Mouse (Mus musculus) embryonic fibroblast, embryonic 13.5 days (primary cell): Measurements from ENCODE around the gene Ttll5. TPM values are rescaled to one million over a fixed set of nuclear protein-coding genes. Genes with fewer than 3 reads are reported as not detected.

Experiments used
- H3K27ac ChIP-seq: 2 replicates; pipeline ENCODE4 v1.5.1; 2012; ENCODE audit warnings: low read length, control low read depth, inconsistent platforms; ENCODE audit not compliant: insufficient read depth
- H3K4me1 ChIP-seq: 2 replicates; pipeline ENCODE4 v1.6.1; 2011; ENCODE audit warnings: low read length; ENCODE audit not compliant: control insufficient read depth, insufficient read depth
- H3K4me3 ChIP-seq: 2 replicates; pipeline ENCODE4 v1.5.1; 2011; ENCODE audit warnings: mild to moderate bottlenecking, control low read depth, low read length; ENCODE audit not compliant: insufficient read depth
- CTCF ChIP-seq: IDR thresholded peaks from 2 replicates; pipeline ENCODE4 v1.5.1; 2011; ENCODE audit warnings: mild to moderate bottlenecking, control low read depth, low read length, moderate library complexity, borderline replicate concordance; ENCODE audit not compliant: insufficient read depth
- POLR2A ChIP-seq: IDR thresholded peaks from 2 replicates; pipeline ENCODE4 v1.6.1; 2011; ENCODE audit warnings: low read depth, mild to moderate bottlenecking, control low read depth, low read length, moderate library complexity
- polyA plus RNA-seq: library from polyadenylated mRNA; stranded (reverse); fragments of >200 nt; gene quantifications from 2 replicates; pipeline ENCODE4 v1.2.4, GENCODE M21; 2011; ENCODE audit warnings: low read depth; ENCODE audit not compliant: missing spikeins, insufficient read length

Gene Ttll5
- polyA plus RNA-seq, 1 experiment, result 23.0 TPM

- TF ChIP-seq CTCF, result no peak
- Histone ChIP-seq H3K4me3 (no peak overlapping the region), H3K4me1 (no peaks in the 10 kb centered on the region), H3K27ac (no peak overlapping the region)
Measured at GRCm38 (mm10) chr12:85834543-85834942, 10.1 kb downstream of the Ttll5 start.

DNA sequence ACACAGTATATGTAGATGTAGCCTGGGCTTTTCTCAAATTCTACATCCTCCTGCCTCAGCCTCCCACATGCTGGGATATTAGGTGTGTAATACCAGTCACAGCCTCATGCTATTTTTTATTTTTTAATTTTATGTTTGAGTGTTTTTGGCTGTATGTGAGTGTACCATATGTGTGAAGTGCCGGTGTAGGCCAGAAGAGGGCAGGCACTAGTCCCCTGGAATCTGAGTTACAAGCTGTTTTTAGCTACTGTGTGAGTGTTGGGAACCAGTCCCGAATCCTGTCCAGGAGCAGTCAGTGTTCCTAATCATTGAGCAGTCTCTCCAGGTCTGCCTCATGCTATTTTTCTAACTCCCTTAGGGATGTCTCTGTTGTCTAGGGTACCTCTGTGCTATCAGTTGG, 13.3 kb downstream of the Ttll5 start:
- Histone ChIP-seq H3K4me1 (no peaks in the 10 kb centered on the region), H3K4me3 (no peak overlapping the region), H3K27ac (no peak overlapping the region)
- TF ChIP-seq POLR2A (no peak), CTCF (no peak)

DNA sequence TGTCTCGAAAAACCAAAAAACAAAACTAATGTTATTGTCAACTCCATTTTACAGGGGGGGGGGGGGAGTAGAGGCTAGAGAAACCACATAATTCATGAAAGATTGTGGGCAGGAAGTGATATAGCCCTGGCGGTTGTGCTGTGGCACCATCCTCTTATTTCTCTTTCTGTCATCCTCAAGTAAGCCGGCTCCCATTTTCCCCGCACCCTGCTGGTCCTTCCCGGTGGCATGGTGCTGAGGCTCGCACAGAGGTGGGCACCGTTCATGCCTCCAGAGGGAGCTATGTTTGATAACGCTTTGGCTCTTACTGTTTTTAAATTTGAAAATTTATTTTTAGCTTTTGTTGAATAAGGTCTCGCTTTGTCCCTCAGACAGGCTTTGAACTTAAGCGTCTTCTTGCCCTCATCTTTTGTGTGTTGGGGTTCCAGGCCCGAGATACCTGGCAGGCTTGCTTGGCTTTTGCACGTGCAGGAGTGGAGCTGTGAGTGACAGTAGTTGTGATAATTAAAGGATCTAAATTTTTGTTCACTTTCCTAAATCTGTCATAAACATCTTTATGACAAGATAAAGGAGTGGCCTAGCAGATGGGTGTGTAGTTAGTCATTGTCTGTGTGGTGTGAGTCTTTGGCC, 15.0 kb downstream of the Ttll5 start:
- H3K4me1 ChIP-seq, result no peaks in the 10 kb centered on the region
- H3K27ac ChIP-seq, result no peak overlapping the region
- TF ChIP-seq POLR2A, result no peak
- no peak for TF ChIP-seq CTCF
- no peak overlapping the region for H3K4me3 ChIP-seq

- no peak overlapping the region for H3K4me3 ChIP-seq
- H3K27ac ChIP-seq, result 0 out of 2 replicates have a peak overlapping the region, but pooled peaks have one; percentile 1
- TF ChIP-seq CTCF, result peak; percentile 93; the same call in 1 of the 2 replicates
- TF ChIP-seq POLR2A, result no peak
- H3K4me1 ChIP-seq, result peaks cover 8% of the 10 kb centered on the region
Measured at GRCm38 (mm10) chr12:85848164-85848958, 23.9 kb downstream of the Ttll5 start.

- TF ChIP-seq CTCF, result no peak
- TF ChIP-seq POLR2A, result no peak
- H3K27ac ChIP-seq, result no peak overlapping the region
- H3K4me3 ChIP-seq, result no peak overlapping the region
- H3K4me1 ChIP-seq, result peaks cover 12% of the 10 kb centered on the region
Measured at GRCm38 (mm10) chr12:85850661-85851060, 26.2 kb downstream of the Ttll5 start.

- peaks cover 4% of the 10 kb centered on the region for H3K4me1 ChIP-seq
- H3K27ac ChIP-seq, result no peak overlapping the region
- H3K4me3 ChIP-seq, result no peak overlapping the region
- TF ChIP-seq CTCF, result no peak
- no peak for TF ChIP-seq POLR2A
Measured at GRCm38 (mm10) chr12:85853836-85854235, 29.4 kb downstream of the Ttll5 start.

DNA sequence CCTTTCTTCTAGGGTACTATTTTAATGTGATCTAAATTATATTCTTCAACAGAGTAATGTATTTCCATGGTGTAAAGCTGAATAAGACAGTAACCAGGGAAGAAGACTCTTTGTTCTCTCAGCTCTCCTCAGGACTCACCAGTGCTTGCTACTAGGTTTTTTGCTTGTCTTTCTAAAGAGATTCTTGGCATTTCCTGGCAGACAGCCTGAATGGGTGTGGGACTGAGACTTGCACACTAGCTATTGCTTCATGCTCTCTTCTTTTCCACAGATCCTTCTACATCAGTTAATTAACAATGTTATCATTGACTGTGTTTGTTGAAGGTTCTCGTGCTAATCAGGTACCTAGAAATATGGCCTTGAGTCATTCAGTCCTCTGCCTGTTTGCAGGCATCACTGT, 29.8 kb downstream of the Ttll5 start:
- TF ChIP-seq POLR2A (no peak), CTCF (no peak)
- H3K27ac ChIP-seq, result no peak overlapping the region
- no peak overlapping the region for H3K4me3 ChIP-seq

DNA sequence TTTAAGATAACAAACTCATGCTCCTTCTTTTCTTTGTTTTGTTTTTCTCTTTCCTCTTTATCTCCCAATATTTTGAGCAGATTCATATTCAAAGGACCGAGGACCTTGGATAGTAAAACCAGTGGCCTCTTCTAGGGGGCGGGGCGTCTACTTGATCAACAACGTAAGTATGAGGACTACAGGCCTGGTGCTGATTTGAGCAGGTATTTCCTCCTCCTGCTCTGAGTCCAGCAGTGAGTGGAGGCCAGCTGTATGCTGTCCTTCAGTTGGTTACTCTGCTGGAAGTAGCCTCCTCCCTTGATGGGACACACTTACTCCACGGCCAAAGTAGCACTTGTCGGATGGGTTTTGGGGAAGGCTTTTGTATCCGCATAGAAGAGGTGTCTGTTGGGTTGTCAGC, 32.8 kb downstream of the Ttll5 start:
- H3K4me1 ChIP-seq, result peaks cover 8% of the 10 kb centered on the region
- H3K4me3 ChIP-seq, result no peak overlapping the region
- no peak overlapping the region for H3K27ac ChIP-seq
- TF ChIP-seq CTCF, result no peak
- no peak for TF ChIP-seq POLR2A

More for the DNA sequence above, 29.8 kb downstream of the Ttll5 start:
- H3K4me1 ChIP-seq, result peaks cover 6% of the 10 kb centered on the region

DNA sequence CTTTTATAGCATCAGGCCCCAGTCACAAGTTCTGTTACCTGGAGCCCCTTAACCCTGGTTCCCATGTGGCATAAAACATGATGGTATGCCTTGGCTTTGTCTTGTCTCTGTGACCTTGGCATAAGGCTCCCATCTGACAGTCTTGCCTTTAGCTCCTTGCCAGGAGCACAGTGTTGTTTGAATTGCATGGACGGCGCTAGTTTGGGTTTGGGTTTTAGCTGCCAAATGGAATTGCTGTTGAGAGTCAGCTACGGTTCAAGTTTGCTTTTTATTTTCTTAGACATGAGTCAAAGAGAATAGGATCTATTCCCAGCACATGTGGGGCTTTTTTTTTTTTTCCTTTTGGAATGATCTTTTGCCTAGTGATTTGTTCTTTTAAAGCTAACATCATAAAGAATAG, 34.7 kb downstream of the Ttll5 start:
- TF ChIP-seq CTCF, result no peak
- no peak for TF ChIP-seq POLR2A
- Histone ChIP-seq H3K4me3 (no peak overlapping the region), H3K4me1 (peaks cover 13% of the 10 kb centered on the region), H3K27ac (peak overlapping the region; percentile 67)

DNA sequence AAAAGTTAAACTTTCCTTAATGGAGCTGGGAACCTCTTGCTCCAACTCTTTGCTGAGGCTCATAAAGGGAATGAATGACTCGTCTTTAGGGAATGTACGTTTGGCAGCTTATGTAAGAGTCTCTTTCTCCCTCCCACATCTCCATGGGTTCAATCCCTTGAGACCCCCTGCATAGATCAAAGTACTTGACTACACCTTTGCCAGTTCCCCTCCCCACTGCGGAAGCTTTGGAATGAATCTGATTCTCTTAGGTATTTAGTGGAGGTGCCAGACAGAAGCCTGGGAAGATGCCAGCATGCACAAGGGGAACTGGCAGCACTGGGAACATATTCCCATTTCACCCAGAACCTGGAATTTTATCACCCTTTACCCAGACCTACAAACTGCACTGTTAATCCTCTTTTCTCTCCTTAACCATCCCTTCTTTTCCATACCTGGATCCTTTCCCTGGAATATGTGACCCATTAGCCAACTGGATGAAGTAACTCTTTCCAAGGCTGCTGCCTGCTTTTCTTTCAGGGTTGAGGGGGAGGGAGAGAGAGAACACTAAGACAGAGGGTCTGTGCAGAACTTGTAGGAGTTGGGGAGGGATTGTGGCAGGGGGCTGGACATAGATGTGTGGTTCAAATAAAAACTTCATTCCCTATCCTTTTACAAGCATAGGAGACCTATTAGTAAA, 35.2 kb downstream of the Ttll5 start:
- Histone ChIP-seq H3K4me1 (peaks cover 9% of the 10 kb centered on the region), H3K4me3 (no peak overlapping the region), H3K27ac (peak overlapping the region; percentile 67)
- TF ChIP-seq POLR2A (no peak), CTCF (no peak)

DNA sequence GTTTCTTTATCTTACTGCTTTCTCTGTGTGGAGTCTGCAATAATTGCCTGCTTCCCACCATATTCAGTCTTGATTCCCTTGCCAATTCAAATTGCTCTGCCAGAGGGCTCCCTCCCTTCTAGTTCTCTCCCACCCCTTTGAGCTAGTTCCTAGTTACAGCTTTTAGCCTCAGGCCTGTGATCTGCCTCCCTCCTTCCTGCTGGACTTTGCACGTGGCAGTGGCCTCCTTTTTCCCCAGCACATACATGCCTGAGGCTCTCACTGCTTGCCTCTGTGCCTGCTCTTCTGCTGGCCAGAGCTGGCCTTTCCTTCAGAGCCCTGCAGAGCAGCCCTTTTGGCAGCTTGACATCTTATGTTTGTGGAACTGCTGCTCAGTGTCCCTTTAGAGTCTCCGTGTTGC, 38.1 kb downstream of the Ttll5 start:
- Histone ChIP-seq H3K27ac (peak overlapping the region; percentile 4; the same call in 1 of the 2 replicates), H3K4me3 (no peak overlapping the region), H3K4me1 (peaks cover 9% of the 10 kb centered on the region)
- TF ChIP-seq CTCF, result no peak
- TF ChIP-seq POLR2A, result no peak
